Mouse (Mus musculus): ENCODE results near the gene Sox5.

GRCm38 (mm10) chr6:144183087-144183486 is 598.7 kb downstream of the Sox5 start:
- no peak for TF ChIP-seq CTCF (IDR thresholded peaks at IDR 0.05; ENCODE audit: borderline replicate concordance, insufficient read depth, low read length)
- TF ChIP-seq POLR2A (IDR thresholded peaks at IDR 0.05; ENCODE audit: low read depth, low read length), result no peak

All from embryonic fibroblast, embryonic 13.5 days (primary cell).